Mouse (Mus musculus): ENCODE data around the gene Ly86.

The Ly86 gene

GRCm38 (mm10) chr13:37388222-37389202, 43.5 kb downstream of the Ly86 start:
- no peak for DNase-seq (ENCODE audit: low read depth, low spot score)
- Histone ChIP-seq H3K27me3 (ENCODE audit: control insufficient read depth, insufficient read depth, low read length, poor library complexity, severe bottlenecking) (no peaks in the 10 kb centered on the region), H3K36me3 (ENCODE audit: control insufficient read depth, insufficient read depth, low read length, poor library complexity, severe bottlenecking) (peaks cover 13% of the 10 kb centered on the region)

- Histone ChIP-seq H3K36me3 (ENCODE audit: control insufficient read depth, insufficient read depth, low read length, poor library complexity, severe bottlenecking) (peaks cover 13% of the 10 kb centered on the region), H3K27me3 (ENCODE audit: control insufficient read depth, insufficient read depth, low read length, poor library complexity, severe bottlenecking) (no peaks in the 10 kb centered on the region)
- no peak for DNase-seq (ENCODE audit: low read depth, low spot score)
Measured at GRCm38 (mm10) chr13:37389296-37389695, 44.3 kb downstream of the Ly86 start.

GRCm38 (mm10) chr13:37398791-37399190, 53.8 kb downstream of the Ly86 start:
- H3K36me3 ChIP-seq (ENCODE audit: control insufficient read depth, insufficient read depth, low read length, poor library complexity, severe bottlenecking) = peaks cover 5% of the 10 kb centered on the region
- DNase-seq (ENCODE audit: low read depth, low spot score) = no peak
- H3K27me3 ChIP-seq (ENCODE audit: control insufficient read depth, insufficient read depth, low read length, poor library complexity, severe bottlenecking) = no peaks in the 10 kb centered on the region

GRCm38 (mm10) chr13:37399340-37399739, 54.3 kb downstream of the Ly86 start:
- Histone ChIP-seq H3K36me3 (ENCODE audit: control insufficient read depth, insufficient read depth, low read length, poor library complexity, severe bottlenecking) (peaks cover 5% of the 10 kb centered on the region), H3K27me3 (ENCODE audit: control insufficient read depth, insufficient read depth, low read length, poor library complexity, severe bottlenecking) (no peaks in the 10 kb centered on the region)
- DNase-seq (ENCODE audit: low read depth, low spot score) = no peak

GRCm38 (mm10) chr13:37402421-37402820, 57.4 kb downstream of the Ly86 start:
- DNase-seq (ENCODE audit: low read depth, low spot score) = peak; percentile 52
- no peaks in the 10 kb centered on the region for H3K27me3 ChIP-seq (ENCODE audit: control insufficient read depth, insufficient read depth, low read length, poor library complexity, severe bottlenecking)
- H3K36me3 ChIP-seq (ENCODE audit: control insufficient read depth, insufficient read depth, low read length, poor library complexity, severe bottlenecking) = peaks cover 3% of the 10 kb centered on the region; the same call in 1 of the 2 replicates

GRCm38 (mm10) chr13:37403708-37404107, 58.7 kb downstream of the Ly86 start:
- DNase-seq (ENCODE audit: low read depth, low spot score) = peak; percentile 62
- no peaks in the 10 kb centered on the region for H3K27me3 ChIP-seq (ENCODE audit: control insufficient read depth, insufficient read depth, low read length, poor library complexity, severe bottlenecking)
- H3K36me3 ChIP-seq (ENCODE audit: control insufficient read depth, insufficient read depth, low read length, poor library complexity, severe bottlenecking) = peaks cover 2% of the 10 kb centered on the region; the same call in 1 of the 2 replicates

GRCm38 (mm10) chr13:37415696-37416095, 70.7 kb downstream of the Ly86 start:
- Histone ChIP-seq H3K36me3 (ENCODE audit: control insufficient read depth, insufficient read depth, low read length, poor library complexity, severe bottlenecking) (peaks cover 6% of the 10 kb centered on the region), H3K27me3 (ENCODE audit: control insufficient read depth, insufficient read depth, low read length, poor library complexity, severe bottlenecking) (no peaks in the 10 kb centered on the region)
- no peak for DNase-seq (ENCODE audit: low read depth, low spot score)

- no peaks in the 10 kb centered on the region for H3K27me3 ChIP-seq (ENCODE audit: control insufficient read depth, insufficient read depth, low read length, poor library complexity, severe bottlenecking)
- no peak for DNase-seq (ENCODE audit: low read depth, low spot score)
- H3K36me3 ChIP-seq (ENCODE audit: control insufficient read depth, insufficient read depth, low read length, poor library complexity, severe bottlenecking) = no peaks in the 10 kb centered on the region
Measured at GRCm38 (mm10) chr13:37423416-37423815, 78.4 kb downstream of the Ly86 start.

GRCm38 (mm10) chr13:37424904-37425303, 79.9 kb downstream of the Ly86 start:
- no peak for DNase-seq (ENCODE audit: low read depth, low spot score)
- Histone ChIP-seq H3K27me3 (ENCODE audit: control insufficient read depth, insufficient read depth, low read length, poor library complexity, severe bottlenecking) (no peaks in the 10 kb centered on the region), H3K36me3 (ENCODE audit: control insufficient read depth, insufficient read depth, low read length, poor library complexity, severe bottlenecking) (no peaks in the 10 kb centered on the region)

- Histone ChIP-seq H3K27me3 (ENCODE audit: control insufficient read depth, insufficient read depth, low read length, poor library complexity, severe bottlenecking) (no peaks in the 10 kb centered on the region), H3K36me3 (ENCODE audit: control insufficient read depth, insufficient read depth, low read length, poor library complexity, severe bottlenecking) (no peaks in the 10 kb centered on the region)
- no peak for DNase-seq (ENCODE audit: low read depth, low spot score)
Measured at GRCm38 (mm10) chr13:37425406-37425805, 80.4 kb downstream of the Ly86 start.

- no peaks in the 10 kb centered on the region for H3K36me3 ChIP-seq (ENCODE audit: control insufficient read depth, insufficient read depth, low read length, poor library complexity, severe bottlenecking)
- H3K27me3 ChIP-seq (ENCODE audit: control insufficient read depth, insufficient read depth, low read length, poor library complexity, severe bottlenecking) = no peaks in the 10 kb centered on the region
- DNase-seq (ENCODE audit: low read depth, low spot score) = no peak
Measured at GRCm38 (mm10) chr13:37426578-37427336, 81.7 kb downstream of the Ly86 start.

GRCm38 (mm10) chr13:37428496-37428895, 83.5 kb downstream of the Ly86 start:
- no peaks in the 10 kb centered on the region for H3K36me3 ChIP-seq (ENCODE audit: control insufficient read depth, insufficient read depth, low read length, poor library complexity, severe bottlenecking)
- DNase-seq (ENCODE audit: low read depth, low spot score) = no peak
- no peaks in the 10 kb centered on the region for H3K27me3 ChIP-seq (ENCODE audit: control insufficient read depth, insufficient read depth, low read length, poor library complexity, severe bottlenecking)

- Histone ChIP-seq H3K27me3 (ENCODE audit: control insufficient read depth, insufficient read depth, low read length, poor library complexity, severe bottlenecking) (no peaks in the 10 kb centered on the region), H3K36me3 (ENCODE audit: control insufficient read depth, insufficient read depth, low read length, poor library complexity, severe bottlenecking) (no peaks in the 10 kb centered on the region)
- DNase-seq (ENCODE audit: low read depth, low spot score) = no peak
Measured at GRCm38 (mm10) chr13:37429661-37430271, 84.8 kb downstream of the Ly86 start.

- DNase-seq (ENCODE audit: low read depth, low spot score) = no peak
- no peaks in the 10 kb centered on the region for H3K36me3 ChIP-seq (ENCODE audit: control insufficient read depth, insufficient read depth, low read length, poor library complexity, severe bottlenecking)
Measured at GRCm38 (mm10) chr13:37431707-37432106, 86.7 kb downstream of the Ly86 start.

GRCm38 (mm10) chr13:37432653-37433052, 87.6 kb downstream of the Ly86 start:
- peak; percentile 49 for DNase-seq (ENCODE audit: low read depth, low spot score)

More at GRCm38 (mm10) chr13:37431707-37432106, 86.7 kb downstream of the Ly86 start:
- no peaks in the 10 kb centered on the region for H3K27me3 ChIP-seq (ENCODE audit: control insufficient read depth, insufficient read depth, low read length, poor library complexity, severe bottlenecking)

More at GRCm38 (mm10) chr13:37432653-37433052, 87.6 kb downstream of the Ly86 start:
- H3K27me3 ChIP-seq (ENCODE audit: control insufficient read depth, insufficient read depth, low read length, poor library complexity, severe bottlenecking) = no peaks in the 10 kb centered on the region
- no peaks in the 10 kb centered on the region for H3K36me3 ChIP-seq (ENCODE audit: control insufficient read depth, insufficient read depth, low read length, poor library complexity, severe bottlenecking)
